Mouse (Mus musculus): ENCODE measurements at regions not wholly inside any gene's neighbourhood (a gene's known extent, or its start where the extent isn't known, plus 50 kb on each side); places are given as distances from the start of the nearest gene placed in this dataset.

- TF ChIP-seq CTCF (IDR thresholded peaks at IDR 0.05; ENCODE audit: low read depth) (no peak), EP300 (IDR thresholded peaks at IDR 0.05; ENCODE audit: low read depth) (no peak)
These were observed 84.3 kb upstream of the Cdc42ep3 start for GRCm38 (mm10) chr17:79439182-79439581.
